Mouse (Mus musculus): Measurements from ENCODE around the gene Clcn6. TPM values are rescaled to one million over a fixed set of nuclear protein-coding genes. Genes with fewer than 3 reads are reported as not detected.

Gene Clcn6
- total RNA-seq, 2 experiments from 2014 or later = 3.5 to 4.7 TPM

GRCm38 (mm10) chr4:148040029-148040830 is 1.6 kb upstream of the Clcn6 start:
- DNase-seq = no peak

DNA sequence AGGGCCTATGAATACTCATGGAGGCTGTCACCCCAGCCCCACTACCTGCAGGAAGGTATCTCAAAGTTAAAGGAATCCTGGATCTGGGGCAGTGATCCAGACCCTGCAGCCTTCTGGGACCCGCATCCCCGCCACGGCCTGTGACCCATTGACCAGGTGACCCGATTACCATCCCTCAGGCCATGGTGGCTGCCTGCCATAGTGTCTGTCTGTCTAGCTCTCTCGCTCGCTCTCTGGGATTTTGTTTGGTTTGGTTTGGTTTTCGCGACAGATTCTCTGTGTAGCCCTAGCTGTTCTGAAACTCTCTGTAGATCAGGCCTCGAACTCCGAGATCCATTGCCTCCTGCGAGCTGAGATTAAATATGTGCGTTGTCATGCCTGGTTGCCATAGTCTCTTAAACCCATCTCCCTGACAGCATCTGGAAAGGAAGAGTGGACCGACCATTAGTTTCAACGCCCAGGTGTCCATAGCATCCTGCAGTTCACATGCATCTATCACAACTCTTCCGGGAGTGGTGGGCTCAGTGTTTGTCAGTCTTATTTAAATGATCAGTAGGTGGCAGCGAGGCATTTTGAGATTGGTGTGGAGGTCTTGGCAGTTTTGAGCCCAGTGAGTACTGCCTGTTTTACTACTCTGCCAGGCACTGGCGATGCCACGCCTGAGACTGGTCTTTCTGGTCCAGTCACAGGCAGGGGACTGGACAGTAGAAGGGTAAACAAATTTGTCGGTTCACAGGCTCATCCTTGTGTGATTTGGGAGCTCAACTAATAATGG is 820 bp upstream of the Clcn6 start:
- no peak for DNase-seq

DNA sequence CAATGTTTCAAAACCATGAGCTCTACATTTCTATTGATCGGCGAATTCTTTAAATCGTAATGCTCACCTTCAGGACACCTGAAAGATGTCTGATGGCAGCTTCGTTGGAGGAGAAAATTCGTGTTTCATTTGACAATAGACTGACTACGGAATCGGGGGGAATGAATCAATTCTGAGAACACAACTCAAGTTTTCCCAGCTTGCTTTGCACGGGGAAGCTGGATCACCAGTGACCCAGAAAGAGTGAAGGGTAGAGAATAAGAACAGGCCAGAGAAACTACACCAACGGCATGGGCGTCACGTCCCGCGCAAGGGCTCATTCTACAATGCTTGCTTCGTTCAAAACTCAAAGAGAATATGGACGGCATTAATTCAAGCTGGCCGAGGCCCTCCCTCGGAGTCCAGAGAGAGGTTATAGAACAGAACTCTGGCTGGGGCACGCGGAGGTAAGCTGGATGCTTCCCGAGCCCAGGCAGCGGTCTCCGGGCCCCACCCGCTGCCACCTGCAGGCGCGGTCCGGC is 482 bp downstream of the Clcn6 start:
- DNase-seq = no peak

DNA sequence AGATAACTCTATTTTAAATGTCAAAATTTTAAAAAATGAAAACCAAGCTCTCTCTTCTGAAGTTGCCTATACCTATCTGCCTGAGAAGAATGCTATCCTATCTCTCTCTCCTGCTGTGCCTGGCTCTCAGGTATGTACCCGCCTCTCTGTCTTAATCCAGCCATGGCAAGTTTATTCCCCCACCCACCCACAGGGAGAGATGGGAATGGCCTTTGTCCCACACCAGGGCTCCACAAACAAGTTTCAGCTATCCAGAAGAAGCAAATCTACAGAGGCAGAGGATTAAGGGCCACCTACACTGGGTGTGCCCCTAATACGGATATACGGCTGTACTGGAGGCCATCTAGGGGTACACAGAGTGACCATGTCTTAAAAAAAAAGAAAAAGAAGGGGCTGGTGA is 3.2 kb downstream of the Clcn6 start:
- no peak for DNase-seq

GRCm38 (mm10) chr4:148033858-148034410 is 4.7 kb downstream of the Clcn6 start:
- DNase-seq = no peak

DNA sequence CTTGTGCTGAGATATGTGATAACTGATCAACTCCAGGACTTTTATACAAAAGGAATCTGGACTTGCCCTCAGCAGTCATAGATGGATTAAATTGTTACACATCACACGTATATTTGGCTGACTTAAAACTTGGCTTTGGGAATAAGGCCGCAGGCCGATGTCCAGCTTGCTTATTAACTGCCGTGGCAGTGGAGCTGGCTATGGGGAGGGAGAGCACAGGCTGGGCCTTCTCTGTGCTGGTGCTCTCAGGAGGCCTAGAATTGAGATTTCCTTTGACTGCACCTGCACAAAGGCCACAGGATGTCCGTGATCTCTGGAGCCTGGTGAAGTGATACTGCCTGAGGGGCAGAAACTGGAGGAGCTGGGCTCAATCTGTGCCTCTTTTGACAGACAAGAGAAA is 8.1 kb downstream of the Clcn6 start:
- DNase-seq = no peak

- DNase-seq = no peak
These were observed 9.3 kb downstream of the Clcn6 start for GRCm38 (mm10) chr4:148029297-148029696.

DNA sequence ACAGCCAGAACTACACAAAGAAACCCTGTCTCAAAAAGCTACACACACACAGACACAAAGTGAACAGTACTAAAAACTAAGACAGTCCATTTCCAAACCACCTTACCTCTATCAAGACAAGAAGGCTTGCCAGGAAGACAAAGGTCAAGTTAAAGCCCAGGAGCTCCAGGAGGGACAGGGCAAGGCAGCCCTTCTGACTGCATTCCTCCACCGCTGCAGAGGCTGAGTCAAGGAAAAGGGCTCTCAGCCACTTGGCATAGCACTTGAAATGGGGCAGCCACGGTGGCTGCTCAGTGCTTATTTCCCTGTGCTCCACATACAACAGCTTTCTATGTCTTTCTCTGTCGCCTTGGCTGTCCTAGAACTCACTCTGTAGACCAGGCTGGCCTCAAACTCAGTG is 14.6 kb downstream of the Clcn6 start:
- no peak for DNase-seq

GRCm38 (mm10) chr4:148018410-148018809 is 20.2 kb downstream of the Clcn6 start:
- DNase-seq = no peak

DNA sequence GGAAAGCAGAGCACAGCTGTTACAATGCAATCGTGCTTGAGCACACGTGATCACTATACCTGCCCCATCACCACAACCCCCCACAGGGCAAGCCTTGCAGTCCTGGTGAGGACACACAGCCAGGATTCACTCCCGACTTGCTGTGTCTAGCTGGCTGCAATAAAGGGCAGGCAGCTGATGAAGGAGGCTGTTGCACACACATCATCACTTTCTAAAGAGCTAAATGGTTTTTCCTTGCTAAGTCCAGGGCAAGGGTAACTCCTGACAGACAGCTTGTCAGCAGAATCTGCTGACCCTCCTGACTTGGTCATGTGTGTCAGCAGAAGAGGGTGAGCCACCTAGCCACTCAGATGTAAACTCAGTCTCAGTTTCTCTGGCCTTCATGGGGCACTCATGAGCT is 21.6 kb downstream of the Clcn6 start:
- no peak for DNase-seq

GRCm38 (mm10) chr4:148015418-148015817 is 23.2 kb downstream of the Clcn6 start:
- DNase-seq = no peak

- DNase-seq = no peak
These were observed 26.4 kb downstream of the Clcn6 start for GRCm38 (mm10) chr4:148012216-148012615.

- no peak for DNase-seq
These were observed 27.3 kb downstream of the Clcn6 start for GRCm38 (mm10) chr4:148011332-148011731.

DNA sequence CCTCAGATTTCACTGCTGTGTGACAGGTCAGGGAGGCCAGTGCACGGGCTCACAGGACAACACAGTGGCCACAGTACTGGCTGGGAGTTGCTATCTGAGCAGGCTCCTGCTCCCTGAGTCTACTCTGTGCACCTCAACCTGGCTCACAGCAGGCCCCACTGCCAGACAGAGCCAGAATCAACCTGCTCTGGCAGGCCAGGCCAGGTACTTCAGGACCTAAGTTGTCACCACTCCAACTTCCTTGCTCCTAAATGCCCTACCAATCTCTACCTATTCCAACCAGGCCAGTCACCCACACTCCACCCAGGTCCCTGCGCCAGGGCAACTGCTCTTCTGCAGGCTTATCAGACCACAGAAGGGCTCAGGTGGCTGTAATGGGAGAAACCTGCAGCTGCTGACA is 29.0 kb downstream of the Clcn6 start:
- DNase-seq = no peak

- peak; percentile 23 for DNase-seq
These were observed 30.2 kb downstream of the Clcn6 start for GRCm38 (mm10) chr4:148008412-148008811.

DNA sequence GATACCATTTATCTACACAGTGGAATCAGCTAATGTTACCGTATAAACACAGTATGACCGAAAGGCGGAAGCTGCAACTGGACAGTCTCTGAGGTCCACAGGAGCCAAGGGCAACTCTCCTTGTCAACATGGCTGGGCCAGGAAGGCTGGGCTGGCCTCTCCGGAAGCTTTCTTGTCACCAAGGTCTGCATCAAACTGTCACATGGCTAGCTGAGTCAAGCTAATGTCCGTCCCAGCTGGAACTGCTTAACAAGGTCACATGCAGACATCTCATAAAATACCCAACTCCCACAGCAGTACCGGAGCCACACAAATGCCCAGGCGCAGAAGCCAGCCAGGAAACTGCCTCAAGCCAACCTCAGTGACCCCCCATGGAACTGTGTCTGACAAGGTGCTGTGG is 34.3 kb downstream of the Clcn6 start:
- DNase-seq = no peak

DNA sequence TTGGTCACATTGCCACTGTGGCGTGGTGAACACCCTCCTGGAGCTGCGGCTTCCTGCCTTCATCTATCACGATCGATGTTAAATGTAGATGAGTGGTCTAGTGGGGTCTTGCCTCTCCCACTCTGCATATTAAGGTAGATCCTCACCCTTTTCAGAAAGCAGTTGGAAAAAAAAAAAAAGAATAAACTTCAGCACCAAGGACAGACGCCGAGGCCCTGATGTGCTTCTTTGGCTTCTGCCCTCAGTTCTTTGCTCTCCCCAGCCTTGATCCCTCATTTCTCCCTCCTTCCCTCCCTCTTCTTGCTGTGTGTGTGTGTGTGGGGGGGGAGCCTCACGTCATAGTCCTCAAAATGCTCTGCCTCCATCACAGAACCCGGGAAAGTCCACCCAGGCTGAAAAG is 36.8 kb downstream of the Clcn6 start:
- DNase-seq = no peak

GRCm38 (mm10) chr4:148001013-148001789 is 37.4 kb downstream of the Clcn6 start:
- no peak for DNase-seq

- DNase-seq = no peak
These were observed 38.3 kb downstream of the Clcn6 start, which contains the start of gene Nppa for GRCm38 (mm10) chr4:148000202-148000772. Nppa (plus strand) TSS chr4:148000722.

DNA sequence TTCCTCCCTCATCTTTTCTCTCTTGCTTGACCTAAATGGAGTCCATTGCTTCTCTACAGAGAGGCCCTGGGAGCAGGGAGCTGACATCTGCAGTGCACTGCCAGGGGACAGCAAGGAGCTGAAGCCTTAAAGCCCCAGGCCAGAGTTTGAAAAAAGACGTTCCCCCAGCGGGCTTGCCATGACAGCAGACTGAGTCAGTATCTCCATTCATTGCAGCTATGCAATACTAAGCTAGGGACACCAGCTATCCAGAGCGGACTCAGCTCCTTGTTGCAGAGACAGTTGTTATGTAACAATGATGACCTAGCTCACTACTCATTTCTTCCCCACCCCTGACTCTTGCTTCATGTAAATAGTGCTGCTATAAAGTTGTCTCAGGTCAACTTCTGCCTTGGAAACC is 43.3 kb downstream of the Clcn6 start:
- DNase-seq = no peak

GRCm38 (mm10) chr4:147993571-147994095 is 45.0 kb downstream of the Clcn6 start:
- no peak for DNase-seq

All from gastrocnemius, postnatal 25 days (tissue).